Mouse (Mus musculus) heart, adult 2 months (tissue): ENCODE results near the gene Abcf2.

Source experiments
- CTCF ChIP-seq: fragments of 200-600 bp; IDR thresholded peaks from 2 replicates; pipeline ENCODE4 v1.8.1; 2022; ENCODE audit warnings: antibody characterized with exemption, mild to moderate bottlenecking, moderate library complexity
- EP300 ChIP-seq: fragments of 200-500 bp; IDR thresholded peaks from 2 replicates; pipeline ENCODE4 v1.6.1; 2011; ENCODE audit warnings: low read depth, low read length, control low read depth; ENCODE audit not compliant: insufficient read depth
- POLR2A ChIP-seq: fragments of 200-500 bp; IDR thresholded peaks from 2 replicates; pipeline ENCODE4 v1.6.1; 2011; ENCODE audit warnings: mild to moderate bottlenecking, low read depth, low read length, control low read depth; ENCODE audit not compliant: insufficient read depth

GRCm38 (mm10) chr5:24597901-24598569 lies 20.8 kb upstream of the Abcf2 start:
- TF ChIP-seq EP300 (no peak), POLR2A (no peak), CTCF (no peak)
